Mouse (Mus musculus): ENCODE measurements around the gene Acot8.

DNA sequence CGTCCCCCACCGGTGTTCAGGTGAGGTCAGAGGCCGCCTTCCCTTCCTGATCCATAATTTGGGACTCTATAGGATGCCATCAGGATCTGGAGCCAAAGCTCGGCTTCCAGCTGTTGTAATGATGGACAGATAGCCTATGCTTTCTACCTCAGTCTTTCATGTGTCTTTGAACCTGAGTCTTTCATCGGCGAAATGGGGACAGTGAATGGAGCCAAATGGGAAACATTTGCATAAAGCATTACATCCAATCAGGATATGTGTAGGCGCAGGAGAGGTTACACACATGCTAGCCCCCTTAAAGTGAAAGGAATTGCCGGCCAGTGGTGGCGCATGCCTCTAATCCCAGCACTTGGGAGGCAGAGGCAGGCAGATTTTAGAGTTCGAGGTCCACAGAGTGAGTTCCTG lies 18.5 kb upstream of the Acot8 start:
- TF ChIP-seq POLR2AphosphoS2 (IDR thresholded peaks at IDR 0.05; ENCODE audit: low read length) (no peak), POLR2A (IDR thresholded peaks at IDR 0.05; ENCODE audit: control insufficient read depth in 1 of 2, insufficient read depth in 1 of 2, low read depth in 1 of 2, low read length in 2 of 2, poor library complexity in 1 of 2) (no peak), MAZ (IDR thresholded peaks at IDR 0.05; ENCODE audit: low read depth, low read length) (no peak)

All from MEL (cell line).